Mouse (Mus musculus) testis, postnatal 14 days (tissue): ENCODE data around the gene Aurka.

Experiments used
- DNase-seq: peaks from one replicate; pipeline ENCODE4 v3.0.0; 2021; ENCODE audit warnings: low spot score

The Aurka gene

DNA sequence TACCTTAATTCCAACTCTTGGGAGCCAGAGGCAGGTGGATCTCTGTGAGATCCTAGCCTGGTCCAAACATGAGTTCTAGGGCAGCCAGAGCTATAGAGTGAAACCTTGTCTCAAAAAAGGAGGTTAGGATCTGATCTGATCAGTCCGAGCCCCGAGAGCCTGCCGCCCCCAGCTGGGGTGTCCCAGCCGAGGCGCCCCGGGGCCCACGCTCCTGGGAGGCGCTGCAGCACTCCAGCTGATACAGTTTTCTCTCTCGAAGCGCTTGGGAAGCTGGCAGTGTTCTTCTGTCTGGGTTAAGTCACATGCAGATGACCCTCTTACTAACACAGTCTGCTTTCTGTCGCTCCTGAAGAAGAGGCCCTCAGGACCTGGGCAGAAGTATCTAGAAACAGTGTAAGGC lies 11.0 kb upstream of the Aurka start:
- DNase-seq: no peak

DNA sequence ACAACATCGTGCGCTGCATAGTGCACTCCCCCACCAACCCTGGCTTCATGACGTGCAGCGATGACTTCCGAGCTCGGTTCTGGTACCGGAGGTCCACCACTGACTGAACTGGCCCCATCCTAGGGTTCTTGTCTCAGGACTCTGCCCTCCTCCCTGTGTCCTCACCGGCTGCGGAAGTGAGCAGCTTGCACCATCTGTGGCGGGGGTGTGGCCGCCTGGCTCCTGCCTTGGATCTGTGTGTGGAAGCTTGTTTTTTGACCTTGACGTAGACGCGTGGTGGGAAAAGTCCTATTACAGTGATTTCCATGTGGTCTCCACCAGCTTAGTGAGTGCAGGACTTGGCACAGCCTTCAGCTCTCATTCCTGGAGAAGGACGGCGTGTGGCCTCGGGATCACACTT lies 10.2 kb upstream of the Aurka start:
- DNase-seq: no peak

DNA sequence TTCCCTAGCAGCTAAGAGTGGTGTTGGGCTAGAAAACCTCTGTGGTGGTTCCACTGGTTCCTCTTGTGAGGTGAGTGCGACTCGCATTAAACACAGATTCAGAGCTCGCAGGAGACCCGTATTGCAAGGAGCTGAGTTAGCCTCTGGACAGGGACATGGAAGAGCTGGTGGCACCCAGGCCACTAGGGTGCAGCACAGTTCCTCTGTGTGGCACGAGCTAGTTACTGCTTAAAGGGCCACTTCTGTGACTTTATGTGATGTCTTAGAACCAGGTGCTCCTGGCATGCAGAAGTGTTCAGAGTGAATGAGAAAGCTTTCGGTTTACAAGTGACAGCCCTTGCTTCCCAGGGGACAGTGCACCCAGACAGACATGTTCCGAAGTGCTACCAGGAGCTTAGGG lies 8.0 kb upstream of the Aurka start:
- no peak for DNase-seq

DNA sequence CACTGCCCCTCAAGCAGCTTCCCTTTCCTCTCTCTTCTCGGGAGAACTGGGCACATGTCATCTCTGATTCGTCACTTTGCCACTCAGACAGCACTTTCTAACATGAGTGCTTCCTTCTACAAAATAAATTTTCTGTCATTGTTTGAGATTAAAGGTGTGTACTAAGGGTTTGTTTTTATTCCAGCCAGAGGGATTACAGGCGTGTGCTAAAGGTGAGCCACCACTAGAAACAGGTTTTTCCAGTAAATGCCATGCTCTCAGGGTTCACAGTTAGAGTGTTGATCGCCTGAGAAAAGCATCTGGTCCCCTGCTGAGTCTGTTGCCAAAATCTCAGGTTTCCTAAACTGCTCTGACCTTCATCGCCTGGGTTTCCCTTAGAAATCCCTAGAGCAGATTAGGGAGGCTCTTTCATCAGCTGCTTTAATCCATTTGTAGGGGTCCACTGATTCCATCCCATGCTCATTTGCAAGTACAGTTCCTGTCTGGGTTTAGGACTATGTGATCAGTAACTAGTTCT lies 6.7 kb upstream of the Aurka start:
- DNase-seq: no peak

DNA sequence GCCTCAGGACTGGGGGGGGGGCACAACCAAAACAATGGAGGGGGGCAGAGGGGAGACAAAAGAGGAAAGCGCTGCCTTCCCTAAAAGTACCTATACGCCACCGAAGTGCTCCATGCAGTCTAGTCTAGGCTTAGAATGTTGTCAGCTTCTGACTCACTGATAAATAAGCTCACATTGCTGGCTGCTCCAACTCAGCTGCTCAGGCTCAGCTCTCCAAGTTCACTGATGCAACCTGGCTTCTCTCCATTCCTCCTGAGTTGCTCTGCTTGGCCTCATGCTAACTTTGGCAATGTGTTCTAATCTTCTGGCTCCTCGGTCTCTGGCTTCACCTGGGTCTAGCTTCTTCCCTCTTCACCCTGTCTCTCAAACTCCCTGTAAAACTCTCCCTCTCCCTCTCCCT lies 6.2 kb upstream of the Aurka start:
- DNase-seq: no peak

DNA sequence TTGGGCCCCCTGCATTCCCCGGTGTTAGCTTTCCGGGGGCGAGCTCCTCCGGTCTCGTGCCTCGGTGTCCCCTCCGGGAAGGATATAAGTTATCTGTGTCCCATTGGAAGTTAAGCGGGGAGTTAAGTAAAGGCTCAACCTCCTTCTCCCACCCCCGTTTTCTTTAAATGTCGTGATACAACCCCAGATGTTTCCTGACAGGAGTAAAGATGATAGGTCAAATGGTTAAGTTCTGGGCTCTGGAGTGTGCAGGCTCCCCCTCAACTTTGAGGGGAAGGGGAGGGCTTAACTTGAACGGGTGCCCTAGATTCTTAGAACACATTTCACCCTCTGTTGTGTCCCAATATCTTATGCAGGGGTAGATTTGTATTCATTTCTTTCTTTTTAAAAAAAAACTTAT lies 923 bp upstream of the Aurka start:
- no peak for DNase-seq

DNA sequence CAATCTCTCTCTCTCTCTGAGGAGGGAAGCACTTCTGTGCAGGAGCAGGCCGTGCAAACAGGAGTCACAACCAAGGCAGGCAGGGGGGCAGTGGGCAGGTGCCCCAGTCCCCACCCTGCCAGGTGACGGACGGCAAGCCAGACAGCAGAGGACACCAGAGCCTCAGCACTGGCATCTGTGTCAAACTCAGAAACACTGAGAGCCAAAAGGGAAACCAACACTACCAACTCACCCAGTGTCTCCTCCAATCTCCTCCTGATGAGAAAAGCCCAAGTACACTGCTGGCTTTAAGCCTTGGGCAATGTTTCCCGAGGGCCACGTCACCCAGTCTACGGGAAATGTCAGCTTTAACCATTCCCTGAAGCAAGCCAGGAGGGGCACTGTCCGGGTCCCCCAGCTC lies 7.2 kb downstream of the Aurka start:
- DNase-seq: no peak

DNA sequence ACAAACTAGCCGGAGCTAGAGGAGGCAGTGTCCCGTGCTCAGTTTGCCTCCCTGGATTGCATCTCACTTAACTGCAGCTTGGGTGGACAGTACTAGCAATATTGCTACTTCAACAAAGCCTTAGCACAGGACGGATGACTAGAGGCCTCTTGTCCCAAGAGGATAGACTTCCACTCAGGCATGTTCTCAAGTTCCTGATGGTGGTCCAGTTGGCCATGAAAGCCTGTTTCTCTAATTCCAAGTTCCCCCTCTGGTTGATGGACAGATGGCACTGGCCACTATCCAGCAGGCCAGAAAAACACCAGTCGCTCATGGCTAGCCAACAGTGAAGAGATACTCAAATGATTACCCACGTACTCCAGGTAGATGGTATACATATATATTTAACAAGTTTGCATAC lies 14.5 kb downstream of the Aurka start:
- no peak for DNase-seq

DNA sequence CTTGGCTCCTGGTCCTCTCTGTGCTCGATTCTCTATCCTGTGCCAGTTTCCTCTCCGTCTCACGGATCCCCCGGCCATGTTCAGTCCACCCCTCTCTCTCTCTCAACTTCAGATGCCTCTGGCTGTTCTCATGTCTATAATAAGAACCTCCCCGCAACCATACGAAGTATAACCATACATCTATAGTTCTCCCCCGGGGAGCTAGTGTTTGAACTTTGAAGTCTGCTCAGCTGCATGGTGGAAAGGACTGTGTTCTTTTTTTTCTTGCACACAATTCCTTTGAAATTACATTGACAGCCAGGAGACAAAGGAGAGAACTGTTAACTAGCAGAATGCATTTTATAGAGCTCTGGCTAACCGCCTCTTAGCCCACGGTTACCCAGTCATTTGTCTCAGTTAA lies 15.6 kb downstream of the Aurka start:
- no peak for DNase-seq

DNA sequence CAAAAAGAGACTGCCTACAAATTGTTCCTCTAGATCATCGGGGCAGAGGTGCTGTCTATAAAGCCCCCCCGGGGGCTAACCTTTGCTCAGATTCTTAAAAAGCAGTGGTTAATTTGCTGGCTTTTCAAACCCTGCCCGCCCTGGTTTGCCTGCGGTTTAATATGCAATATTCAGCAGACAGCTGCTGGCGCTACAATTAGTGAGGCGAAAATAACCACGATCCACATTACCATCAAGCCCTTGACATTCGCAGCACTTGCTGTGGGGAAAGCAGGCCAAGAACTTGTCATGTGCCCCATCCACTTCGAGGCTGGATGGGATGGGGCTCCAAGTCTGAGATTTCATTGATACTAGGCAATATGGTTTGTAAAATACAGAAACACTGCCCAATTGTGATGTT lies 17.1 kb downstream of the Aurka start:
- no peak for DNase-seq

DNA sequence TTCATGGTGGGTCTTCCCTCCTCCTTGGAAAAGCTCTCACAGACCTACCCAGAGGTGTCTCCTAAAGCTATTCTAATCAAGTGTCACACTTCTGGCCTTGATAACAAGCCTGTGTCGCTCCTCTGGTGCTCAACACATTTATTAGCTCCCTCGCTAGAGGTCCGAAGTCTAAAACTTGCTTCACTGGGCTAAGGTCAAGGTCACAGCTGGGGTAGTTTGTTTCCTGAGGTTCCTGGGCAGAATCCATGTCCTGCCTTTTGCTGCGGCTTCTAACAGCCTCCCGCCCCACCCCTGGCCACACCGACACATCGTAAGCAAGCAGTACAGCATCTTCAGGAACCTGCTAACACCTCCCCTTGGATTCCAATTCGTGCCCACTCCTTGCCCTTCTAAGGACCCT lies 19.6 kb downstream of the Aurka start:
- no peak for DNase-seq

DNA sequence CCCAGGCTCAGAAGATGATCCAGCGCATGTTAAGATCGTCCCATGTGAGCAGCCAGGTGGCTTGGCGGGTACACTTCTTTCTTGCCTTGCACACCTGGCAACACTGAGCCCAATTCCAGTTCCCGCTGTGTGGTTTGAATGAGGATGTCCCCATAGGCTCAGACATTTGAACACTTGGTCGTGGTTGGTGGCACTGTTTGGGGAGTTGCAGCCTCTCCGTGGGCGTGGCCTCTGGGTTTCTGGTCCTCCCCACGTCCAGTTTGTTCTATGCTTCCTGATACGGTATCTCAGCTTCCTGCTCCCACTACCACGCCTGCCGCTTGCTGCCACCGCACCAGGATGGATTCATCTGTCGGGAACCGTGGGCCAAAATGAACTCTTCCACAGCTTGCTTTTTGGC lies 20.6 kb downstream of the Aurka start:
- DNase-seq: no peak

DNA sequence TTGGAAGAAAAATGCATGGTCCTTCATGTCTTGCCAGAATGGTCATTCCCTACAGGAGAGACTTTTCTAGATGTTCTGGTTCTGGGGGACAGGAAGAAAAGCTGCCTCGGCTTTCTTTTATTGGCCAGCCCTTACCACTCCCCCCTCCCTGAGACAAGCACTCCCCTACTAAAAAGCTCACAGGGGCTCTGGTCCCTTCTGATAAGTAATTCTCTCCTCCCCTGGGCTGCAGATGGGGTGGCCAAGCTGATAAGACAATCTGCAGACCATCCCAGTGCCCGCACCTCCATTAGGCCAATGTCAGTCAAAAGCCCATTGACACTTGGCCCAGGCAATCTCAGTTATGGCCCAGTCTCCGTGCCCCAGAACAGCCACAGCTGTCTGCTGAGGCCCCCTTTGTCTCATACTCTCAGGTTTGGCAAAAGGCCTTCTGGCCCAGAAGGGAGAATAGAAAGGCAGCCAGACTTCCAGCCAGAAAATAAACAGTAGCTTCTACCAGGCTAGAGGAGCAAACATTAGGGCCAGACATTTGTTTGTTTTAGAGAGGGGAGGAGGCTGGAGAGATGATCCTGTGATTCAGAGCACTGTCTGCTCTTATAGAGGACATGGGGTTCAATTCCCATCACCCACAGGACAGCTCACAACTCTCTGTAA lies 21.9 kb downstream of the Aurka start:
- DNase-seq: no peak

DNA sequence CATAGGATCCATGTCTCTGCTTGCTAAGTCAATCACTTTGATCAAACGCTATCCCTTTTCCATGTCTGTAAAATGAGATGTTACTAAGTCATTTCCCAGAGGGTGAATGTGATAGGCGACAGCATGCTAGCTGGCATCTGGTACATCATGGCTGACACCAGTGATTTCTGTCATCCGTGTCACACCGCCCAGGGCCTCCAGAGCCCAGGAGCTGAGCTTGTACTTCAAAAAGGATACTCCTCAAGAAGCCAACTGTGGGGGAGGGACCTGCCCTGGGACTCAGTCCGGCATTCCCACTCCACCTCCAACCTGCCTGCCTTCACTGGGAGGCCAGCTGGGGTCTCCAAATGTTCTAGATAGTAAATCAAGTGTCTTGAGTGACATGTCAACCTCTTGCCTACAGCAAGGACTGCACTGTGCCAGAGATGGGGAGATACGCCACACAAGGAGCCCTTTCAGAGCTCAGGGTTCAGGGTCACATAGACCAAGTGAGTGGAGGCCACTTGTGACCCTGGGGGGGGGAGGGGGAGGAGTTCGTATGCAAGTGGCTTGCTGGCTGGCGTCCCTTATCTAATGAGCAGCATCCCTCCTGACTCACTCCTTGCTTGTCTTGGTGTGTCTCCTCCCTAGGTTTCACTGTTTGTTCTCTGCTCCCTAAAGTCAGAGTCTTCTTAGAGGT lies 23.3 kb downstream of the Aurka start:
- peak; percentile 47 for DNase-seq

DNA sequence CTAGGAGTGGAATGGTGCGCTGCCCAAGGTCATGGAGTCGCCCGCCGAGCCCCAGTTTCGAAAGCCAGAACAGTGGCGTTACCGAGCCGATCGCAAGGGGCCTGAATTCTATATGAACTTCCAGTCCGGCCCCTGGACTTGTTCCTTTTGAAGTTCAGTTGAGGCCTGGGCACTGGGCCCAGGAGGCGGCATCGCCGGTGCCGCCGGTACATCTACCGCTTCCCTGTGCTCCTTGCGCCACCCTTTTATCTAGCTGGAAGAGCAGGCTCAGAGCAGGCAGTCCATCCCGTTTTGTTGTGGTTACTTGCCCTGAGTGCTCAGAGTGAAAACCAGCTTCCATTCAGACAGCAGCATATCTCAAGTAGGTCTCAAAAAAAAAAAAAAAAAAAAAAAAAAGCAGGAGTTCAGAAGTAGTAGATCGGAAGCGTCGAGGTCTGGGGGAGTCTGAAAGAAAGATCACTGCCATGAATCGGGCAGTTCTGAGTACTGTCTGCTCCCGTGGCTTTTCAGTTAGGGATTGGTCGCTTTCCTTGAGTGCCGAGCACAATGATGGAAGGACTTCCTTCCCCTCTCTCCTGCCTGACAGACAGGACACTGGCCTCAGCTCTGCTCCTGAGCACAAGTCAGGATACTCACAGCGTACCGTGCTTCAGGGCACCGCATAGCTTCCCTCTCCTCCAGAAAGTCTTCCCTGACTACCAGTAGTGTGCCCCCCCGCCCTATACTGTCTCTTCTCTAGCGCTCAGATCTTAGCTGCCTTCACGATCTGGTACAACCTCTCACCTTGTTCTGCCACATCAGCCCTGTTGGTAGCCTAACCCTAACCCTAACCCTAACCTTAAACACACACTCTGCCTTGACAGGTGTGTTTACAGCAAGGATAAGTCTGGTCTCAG lies 24.1 kb downstream of the Aurka start:
- peak; percentile 39 for DNase-seq

DNA sequence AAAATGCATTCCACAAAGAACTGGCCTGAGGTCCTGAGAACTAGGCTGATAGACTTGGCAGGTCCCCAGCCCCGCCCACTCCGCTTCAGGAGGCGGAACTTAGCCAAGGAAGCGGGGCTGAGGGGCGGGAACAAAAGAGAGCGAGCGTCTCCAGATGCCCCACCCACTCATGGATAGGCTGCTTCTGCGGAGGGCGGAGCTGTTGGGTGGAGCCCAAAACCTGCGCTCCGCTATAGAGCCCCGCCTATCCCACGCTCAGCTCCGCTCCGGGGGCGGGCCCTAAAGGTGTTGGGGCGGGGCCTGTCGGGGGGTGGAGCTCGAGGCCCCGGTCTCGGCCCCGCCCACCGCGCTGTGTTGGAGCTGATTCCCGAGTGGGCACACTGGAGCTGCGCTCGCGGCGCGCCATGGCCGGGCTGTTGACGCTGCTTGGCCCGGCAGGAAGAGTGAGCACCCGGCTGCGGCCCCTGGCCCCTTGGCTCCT lies 25.0 kb downstream of the Aurka start, which contains the start of gene Fam210b:
Gene Fam210b (plus strand): TSS at position 308 of the 481 bp plus-strand sequence.
- peak; percentile 96 for DNase-seq

DNA sequence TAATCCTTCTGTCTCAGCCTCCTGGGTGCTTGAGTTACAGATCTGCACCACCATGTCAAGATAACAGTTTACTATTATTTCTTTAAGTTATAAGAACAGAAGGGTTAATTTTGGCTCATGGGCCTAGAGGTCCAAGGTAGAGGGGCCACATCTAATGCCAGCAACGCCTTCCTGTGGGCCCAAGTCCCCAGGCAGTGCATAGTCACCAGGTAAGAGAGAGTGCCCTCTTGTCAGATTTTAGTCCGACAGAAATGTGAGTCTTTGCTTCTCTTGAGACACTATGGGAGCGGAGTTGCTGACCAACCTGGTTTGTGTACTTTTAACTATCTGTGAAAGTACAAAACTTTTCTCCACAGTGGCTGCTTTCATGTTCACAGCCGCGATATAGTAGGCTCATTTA lies 25.7 kb downstream of the Aurka start:
- DNase-seq: no peak

DNA sequence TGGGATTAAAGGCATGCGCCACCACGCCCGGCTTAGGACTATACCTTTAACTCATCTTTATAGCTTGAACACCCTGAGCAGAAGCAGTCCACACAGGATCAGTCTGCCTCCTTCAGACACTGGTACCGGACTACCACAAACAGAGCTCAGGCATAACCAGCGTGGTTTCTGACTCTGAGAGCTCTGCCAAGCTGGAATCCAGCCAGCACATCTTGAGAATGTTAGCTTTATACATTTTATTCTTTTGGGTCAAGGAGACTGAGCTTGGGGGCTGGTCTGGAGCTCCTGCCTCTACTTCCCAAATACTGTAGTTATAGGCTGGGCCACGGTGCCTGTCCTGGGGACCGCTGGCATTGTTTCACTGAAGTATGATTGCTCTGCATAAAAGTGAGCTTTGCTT lies 26.6 kb downstream of the Aurka start:
- DNase-seq: no peak

DNA sequence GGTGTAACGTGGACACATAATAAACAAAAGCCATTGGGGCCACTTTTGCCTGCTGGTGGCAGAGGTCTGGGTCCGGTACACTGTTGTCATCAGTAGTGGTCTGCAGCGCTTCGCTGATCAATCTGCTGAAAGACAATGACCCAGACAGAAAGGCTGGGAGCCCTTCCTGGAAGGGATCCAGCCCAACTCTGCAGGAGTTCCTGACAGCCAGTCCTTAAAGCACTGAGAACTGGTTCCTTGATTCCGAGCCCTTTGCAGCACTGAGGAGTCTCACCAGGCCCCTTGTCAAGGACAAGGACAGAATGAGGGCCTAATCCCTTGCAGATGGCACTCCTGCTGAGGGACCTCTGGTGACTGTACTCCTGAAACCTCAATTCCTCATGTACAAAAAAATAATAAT lies 28.7 kb downstream of the Aurka start:
- no peak for DNase-seq

DNA sequence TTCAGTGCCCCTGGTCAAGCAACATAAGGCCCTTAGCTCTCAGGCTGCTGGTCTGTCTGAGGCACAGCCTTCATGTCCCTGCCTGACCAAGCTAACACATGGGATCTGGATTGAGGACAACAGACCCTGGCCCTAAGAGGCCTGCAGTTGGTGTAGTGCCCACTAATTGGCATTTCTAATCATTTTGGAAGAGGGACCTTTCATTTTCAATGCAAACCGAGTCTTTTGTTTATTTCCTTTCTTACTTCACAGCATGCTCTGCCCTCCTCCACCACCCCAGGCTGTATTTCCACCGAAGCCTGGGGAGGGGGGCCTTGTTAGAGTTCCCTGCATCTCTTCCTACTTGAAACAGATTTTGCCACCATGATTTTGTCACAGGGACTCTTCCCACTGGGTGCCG lies 29.4 kb downstream of the Aurka start:
- no peak for DNase-seq

DNA sequence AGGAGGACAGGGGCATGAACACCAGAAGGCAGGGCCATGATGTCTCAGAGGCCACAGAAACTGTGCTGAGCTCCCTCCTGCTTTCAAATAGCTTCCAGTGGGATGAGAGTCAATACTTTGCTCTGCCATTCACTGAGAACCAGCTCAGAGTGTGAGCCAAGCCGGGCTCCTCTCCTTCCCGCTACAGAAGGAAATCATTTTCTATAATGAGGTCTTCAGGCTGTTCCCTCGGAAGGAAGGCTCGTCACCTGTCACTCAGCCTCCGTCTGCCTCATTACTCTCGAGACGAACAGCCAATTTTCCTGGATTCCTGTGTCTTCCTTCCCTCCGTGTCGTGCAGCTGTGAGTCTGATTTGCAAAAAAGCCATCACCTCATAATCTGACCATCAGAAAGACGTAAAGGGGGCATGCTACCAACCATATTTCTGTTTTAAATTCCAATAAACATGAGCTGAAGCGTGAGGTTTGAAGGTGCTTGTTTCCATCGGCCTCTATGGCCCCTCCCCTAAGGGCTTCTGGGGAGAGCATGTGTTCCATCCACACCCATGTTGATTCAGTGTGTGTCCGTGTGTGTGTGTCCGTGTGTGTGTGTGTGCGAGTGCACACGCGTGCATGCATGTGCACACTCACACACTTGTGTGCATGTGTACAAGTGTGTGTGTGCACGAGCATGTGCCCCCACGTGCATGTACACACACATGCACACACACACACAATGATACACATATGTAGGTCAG lies 32.0 kb downstream of the Aurka start:
- DNase-seq: no peak

DNA sequence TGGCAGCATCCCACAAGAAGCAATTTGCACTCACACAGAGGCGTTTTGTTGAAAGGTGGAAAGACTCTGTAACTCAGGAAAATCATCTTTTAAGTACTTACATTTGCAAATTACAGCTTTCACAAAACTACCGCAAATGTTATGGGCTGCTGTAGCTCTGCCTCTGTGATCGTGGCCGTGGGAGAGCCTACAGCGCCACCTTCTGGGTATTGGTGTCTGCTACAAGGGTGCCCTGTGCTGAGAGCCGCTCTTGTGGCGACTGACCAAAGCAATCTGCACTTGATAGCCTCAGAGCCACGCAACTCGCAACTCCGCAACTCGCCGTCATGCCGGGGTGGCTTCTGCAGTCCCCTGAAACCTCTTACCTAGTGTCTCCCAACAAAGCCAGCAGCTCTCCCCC lies 41.2 kb downstream of the Aurka start:
- no peak for DNase-seq
